Mouse (Mus musculus) layer of hippocampus, adult 2 months (tissue): ENCODE results near the gene Mak. TPM values are rescaled to one million over a fixed set of nuclear protein-coding genes. Genes with fewer than 3 reads are reported as not detected.

Source experiments
- DNase-seq, 2 experiments: peaks; one replicate each; pipeline ENCODE4 v3.0.0; 2022; ENCODE audit warnings: low spot score in 2 of 2
- H3K27ac ChIP-seq: fragments of 200-600 bp; 2 replicates; pipeline ENCODE4 v1.8.1; 2022
- H3K4me3 ChIP-seq: fragments of 200-600 bp; 2 replicates; pipeline ENCODE4 v1.8.1; 2022; ENCODE audit warnings: mild to moderate bottlenecking
- CTCF ChIP-seq: fragments of 200-600 bp; conservative IDR thresholded peaks from 2 replicates; pipeline ENCODE4 v1.8.1; 2022; ENCODE audit warnings: antibody characterized with exemption, mild to moderate bottlenecking, moderate library complexity
- long read RNA-seq, 2 experiments: library from polyadenylated mRNA; stranded (forward); transcript quantifications; one replicate each; pipeline ENCODE4 v2.0.0; 2021; ENCODE audit warnings: borderline mapping rate in 2 of 2
- total RNA-seq, 2 experiments: library from RNA; stranded (reverse); gene quantifications; 2 replicates each; pipeline ENCODE4 v1.2.3; 2021

Mak gene
- 1 to 10 TPM in 1 of 2 experiments, under 1 TPM in 1; 0.91 to 1.7 TPM for total RNA-seq
- long read RNA-seq, experiment 1 = 0 reads
- long read RNA-seq, experiment 2 = 0 reads

GRCm38 (mm10) chr13:41079421-41079780 is at the start of gene Mak:
Gene Mak (minus strand): TSS chr13:41079706.
- H3K4me3 ChIP-seq = peak within 1 kb of the TSS; percentile 53
- TF ChIP-seq CTCF = no peak
- no peak within 1 kb of the TSS for H3K27ac ChIP-seq
- DNase-seq = peak; percentile 57 to 67

GRCm38 (mm10) chr13:41129061-41129460 is 49.6 kb upstream of the Mak start:
- H3K27ac ChIP-seq = no peak overlapping the region
- H3K4me3 ChIP-seq = no peak overlapping the region
- no peak for DNase-seq
- TF ChIP-seq CTCF = no peak

- no peak overlapping the region for H3K27ac ChIP-seq
- DNase-seq = no peak
- H3K4me3 ChIP-seq = no peak overlapping the region
- no peak for TF ChIP-seq CTCF
Measured at GRCm38 (mm10) chr13:41128326-41128725, 48.8 kb upstream of the Mak start.

- Histone ChIP-seq H3K27ac (no peak overlapping the region), H3K4me3 (no peak overlapping the region)
- TF ChIP-seq CTCF = no peak
- no peak for DNase-seq
Measured at GRCm38 (mm10) chr13:41123666-41124225, 44.2 kb upstream of the Mak start.

GRCm38 (mm10) chr13:41119152-41119945 is 39.8 kb upstream of the Mak start:
- no peak overlapping the region for H3K27ac ChIP-seq
- no peak for TF ChIP-seq CTCF
- no peak for DNase-seq
- H3K4me3 ChIP-seq = no peak overlapping the region

GRCm38 (mm10) chr13:41113940-41114339 is 34.4 kb upstream of the Mak start, which contains the start of gene Sycp2l:
Gene Sycp2l (plus strand): TSS chr13:41114307.
- H3K4me3 ChIP-seq = no peak within 1 kb of the TSS
- no peak for TF ChIP-seq CTCF
- no peak within 1 kb of the TSS for H3K27ac ChIP-seq
- no peak for DNase-seq

GRCm38 (mm10) chr13:41110935-41111334 is 31.4 kb upstream of the Mak start, which contains the start of gene Gcm2:
Gene Gcm2 (minus strand): TSS chr13:41111035.
- no peak for TF ChIP-seq CTCF
- no peak within 1 kb of the TSS for H3K27ac ChIP-seq
- DNase-seq = no peak
- H3K4me3 ChIP-seq = no peak within 1 kb of the TSS

GRCm38 (mm10) chr13:41105541-41105940 is 26.0 kb upstream of the Mak start:
- TF ChIP-seq CTCF = no peak
- no peak for DNase-seq
- H3K27ac ChIP-seq = no peak overlapping the region
- no peak overlapping the region for H3K4me3 ChIP-seq

GRCm38 (mm10) chr13:41103841-41104525 is 24.5 kb upstream of the Mak start:
- H3K4me3 ChIP-seq = no peak overlapping the region
- no peak overlapping the region for H3K27ac ChIP-seq
- no peak for DNase-seq
- TF ChIP-seq CTCF = no peak

- Histone ChIP-seq H3K4me3 (no peak overlapping the region), H3K27ac (no peak overlapping the region)
- no peak for DNase-seq
- no peak for TF ChIP-seq CTCF
Measured at GRCm38 (mm10) chr13:41100031-41100430, 20.5 kb upstream of the Mak start.

- TF ChIP-seq CTCF = no peak
Measured at GRCm38 (mm10) chr13:41098325-41098724, 18.8 kb upstream of the Mak start.

GRCm38 (mm10) chr13:41097324-41098058 is 18.0 kb upstream of the Mak start:
- no peak overlapping the region for H3K4me3 ChIP-seq
- no peak overlapping the region for H3K27ac ChIP-seq
- TF ChIP-seq CTCF = no peak
- no peak for DNase-seq

More at GRCm38 (mm10) chr13:41098325-41098724, 18.8 kb upstream of the Mak start:
- H3K27ac ChIP-seq = no peak overlapping the region
- no peak for DNase-seq
- H3K4me3 ChIP-seq = no peak overlapping the region

GRCm38 (mm10) chr13:41094160-41094559 is 14.7 kb upstream of the Mak start:
- Histone ChIP-seq H3K27ac (no peak overlapping the region), H3K4me3 (no peak overlapping the region)
- no peak for TF ChIP-seq CTCF
- DNase-seq = no peak
